Mouse (Mus musculus) CH12.LX (cell line): ENCODE measurements at regions not wholly inside any gene's neighbourhood (a gene's known extent, or its start where the extent isn't known, plus 50 kb on each side); places are given as distances from the start of the nearest gene placed in this dataset.

ENCODE experiments used
- BHLHE40 ChIP-seq: IDR thresholded peaks from 2 replicates; pipeline ENCODE4 v1.6.1; 2011; ENCODE audit warnings: mild to moderate bottlenecking, low read depth, low read length, improper control_type of control experiment
- CTCF ChIP-seq, 2 experiments: IDR thresholded peaks in 1 of 2; conservative IDR thresholded peaks in 1 of 2; 2 replicates each; pipeline ENCODE4 v1.5.1; 2011 to 2012; ENCODE audit warnings: low read depth in 2 of 2, low read length in 2 of 2, improper control_type of control experiment in 1 of 2, inconsistent platforms in 1 of 2, mild to moderate bottlenecking in 1 of 2, moderate library complexity in 1 of 2
- ELF1 ChIP-seq: IDR thresholded peaks from 2 replicates; pipeline ENCODE4 v1.6.1; 2014; ENCODE audit warnings: low read depth, mild to moderate bottlenecking, inconsistent platforms, low read length, improper control_type of control experiment
- EP300 ChIP-seq: IDR thresholded peaks from 2 replicates; pipeline ENCODE4 v1.6.1; 2011; ENCODE audit warnings: low read length, improper control_type of control experiment
- GABPA ChIP-seq: IDR thresholded peaks from 2 replicates; pipeline ENCODE4 v1.6.1; 2012; ENCODE audit warnings: low read depth, low read length, improper control_type of control experiment, inconsistent platforms; ENCODE audit not compliant: insufficient replicate concordance
- KAT2A ChIP-seq: IDR thresholded peaks from 2 replicates; pipeline ENCODE4 v1.6.1; 2012; ENCODE audit warnings: low read length, improper control_type of control experiment, inconsistent platforms; ENCODE audit not compliant: insufficient replicate concordance
- MXI1 ChIP-seq: IDR thresholded peaks from 2 replicates; pipeline ENCODE4 v1.6.1; 2011; ENCODE audit warnings: mild to moderate bottlenecking, low read depth, low read length, improper control_type of control experiment
- PAX5 ChIP-seq: IDR thresholded peaks from 2 replicates; pipeline ENCODE4 v1.6.1; 2012; ENCODE audit warnings: low read length, inconsistent platforms, mixed read lengths
- POLR2A ChIP-seq: IDR thresholded peaks from 2 replicates; pipeline ENCODE4 v1.6.1; 2011; ENCODE audit warnings: low read depth, mild to moderate bottlenecking, improper control_type of control experiment, low read length
- TBP ChIP-seq: conservative IDR thresholded peaks from 2 replicates; pipeline ENCODE4 v1.6.1; 2011; ENCODE audit warnings: low read depth, low read length, improper control_type of control experiment
- UBTF ChIP-seq: IDR thresholded peaks from 2 replicates; pipeline ENCODE4 v1.6.1; 2012; ENCODE audit warnings: low read depth, mild to moderate bottlenecking, inconsistent platforms, low read length, improper control_type of control experiment, moderate library complexity
- USF1 ChIP-seq: IDR thresholded peaks from 2 replicates; pipeline ENCODE4 v1.6.1; 2014; ENCODE audit warnings: low read depth, mild to moderate bottlenecking, inconsistent platforms, low read length, improper control_type of control experiment
- ZC3H11A ChIP-seq: IDR thresholded peaks from 2 replicates; pipeline ENCODE4 v1.6.1; 2012; ENCODE audit warnings: low read depth, mild to moderate bottlenecking, inconsistent platforms, low read length, improper control_type of control experiment

DNA sequence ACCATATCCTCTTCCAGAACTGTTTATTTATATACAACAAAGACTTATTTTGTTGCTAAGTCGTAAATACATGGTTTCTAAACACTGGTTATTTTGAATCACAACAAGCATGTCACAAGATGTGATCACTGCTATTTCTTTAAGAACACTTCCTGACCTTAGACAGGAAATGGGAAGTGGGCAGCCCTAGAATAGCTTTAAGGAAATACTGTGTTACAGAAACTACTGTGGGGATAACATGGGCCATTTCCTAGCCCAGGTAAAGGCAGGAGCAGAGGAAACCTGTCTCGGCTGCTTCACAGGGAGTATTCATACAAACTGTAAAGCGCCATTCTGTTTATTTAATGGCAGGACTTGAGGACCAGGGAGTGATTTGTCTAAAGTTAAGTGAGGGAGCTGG lies 90.4 kb upstream of the Nrp1 start:
- TF ChIP-seq CTCF (conservative IDR thresholded peaks at IDR 0.05 in 1 of 2, IDR thresholded peaks at IDR 0.05 in 1 of 2; ENCODE audit: low read depth in 2 of 2, low read length in 2 of 2) (no peak), POLR2A (no peak), KAT2A (no peak), PAX5 (no peak), ZC3H11A (no peak), EP300 (no peak), TBP (no peak), MXI1 (no peak), BHLHE40 (no peak), USF1 (no peak), ELF1 (0 out of 2 replicates have a peak, but pooled peaks have one; percentile 43), UBTF (no peak), GABPA (no peak)
